Mouse (Mus musculus) thymus, postnatal 0 days (tissue): ENCODE data around the gene Elovl4. TPM values are rescaled to one million over a fixed set of nuclear protein-coding genes. Genes with fewer than 3 reads are reported as not detected.

Source experiments
- polyA plus RNA-seq: library from polyadenylated mRNA; unstranded; fragments of >200 nt; fragmentation: Nextera tagmentation; extraction: Ambion mirVana; gene quantifications from 2 replicates; pipeline ENCODE4 v1.2.1, GENCODE M21; 2015

The Elovl4 gene
- polyA plus RNA-seq, 1 experiment from 2014 or later: 1.4 TPM

Other genes starting within 250 kb of the Elovl4 start
- gene Ttk, start 28.4 kb upstream of the Elovl4 start, polyA plus RNA-seq: 20.9 and 21.6 TPM in 2 replicates
- gene Bckdhb, start 118.9 kb upstream of the Elovl4 start, polyA plus RNA-seq: 23.5 and 24.8 TPM in 2 replicates